Mouse (Mus musculus): ENCODE measurements around the gene Casc3.
A peak's percentile ranks its signal among the peaks of the same experiment; 100 is the strongest.

DNA sequence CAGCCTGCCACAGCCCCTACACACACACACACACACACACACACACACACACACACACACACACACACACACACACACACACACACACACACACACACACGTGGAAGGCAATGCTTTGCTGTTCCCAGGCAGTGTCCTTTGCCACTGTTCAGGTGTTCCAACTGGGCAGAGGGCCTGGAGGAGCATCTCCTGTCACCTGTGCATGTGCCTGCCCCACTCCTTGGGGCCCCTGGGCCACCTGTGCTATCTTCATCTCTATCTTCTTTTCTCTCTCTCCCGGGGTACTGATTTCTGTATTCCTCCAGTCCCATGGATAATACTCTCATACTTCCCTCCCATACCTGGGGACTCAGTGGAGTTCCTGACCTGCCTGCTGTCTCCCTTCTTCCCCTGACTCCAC is 38.4 kb upstream of the Casc3 start:
- TF ChIP-seq POLR2A (IDR thresholded peaks at IDR 0.05; ENCODE audit: insufficient read length, low read depth) = no peak
- no peak for TF ChIP-seq MAX (IDR thresholded peaks at IDR 0.05; ENCODE audit: low read depth)
- no peak for TF ChIP-seq E2F4 (IDR thresholded peaks at IDR 0.05; ENCODE audit: insufficient read depth)
- no peak for TF ChIP-seq MYOD1 (IDR thresholded peaks at IDR 0.05; ENCODE audit: control insufficient read depth in 1 of 3, insufficient read length in 2 of 3, low read depth in 2 of 3)
- TF ChIP-seq USF1 (IDR thresholded peaks at IDR 0.05; ENCODE audit: low read depth) = no peak
- TF ChIP-seq TCF12 (IDR thresholded peaks at IDR 0.05; ENCODE audit: insufficient read depth, poor library complexity, severe bottlenecking) = no peak
- no peak for TF ChIP-seq CEBPB (IDR thresholded peaks at IDR 0.05; ENCODE audit: insufficient read depth, poor library complexity, severe bottlenecking)
- TF ChIP-seq SRF (IDR thresholded peaks at IDR 0.05; ENCODE audit: control insufficient read depth, insufficient read length, low read depth) = no peak
- peak; percentile 72 for TF ChIP-seq POLR2AphosphoS2 (IDR thresholded peaks at IDR 0.05; ENCODE audit: insufficient read length, low read depth)
- no peak for TF ChIP-seq TCF3 (IDR thresholded peaks at IDR 0.05; ENCODE audit: insufficient read length, low read depth)
- no peak for TF ChIP-seq REST (IDR thresholded peaks at IDR 0.05; ENCODE audit: insufficient read depth, insufficient read length)
- no peak for TF ChIP-seq MYOG (IDR thresholded peaks at IDR 0.05; ENCODE audit: control insufficient read depth in 1 of 3, insufficient read depth in 1 of 3, insufficient read length in 2 of 3, low read depth in 2 of 3)
